Comparison of ENCODE assay signal across 31 mouse cellular contexts in genomic region chr6:99360581-99360980, GRCm38 (mm10).
A peak's percentile ranks its signal among the peaks of the same experiment; 100 is the strongest.
DNase-seq lines count a peak whose midpoint lies in the region; ATAC-seq and TF ChIP-seq lines count a peak whose summit lies in the region.
"Had no signal": no experiment of that assay in that cellular context is flagged by ENCODE, and none has a peak within 500 bp of the region (broad histone marks: within the 10 kb centered on the region; RNA-seq: fewer than 3 reads in every experiment).

No protein-coding gene starts in this region.

- no peak overlapping the region for H3K4me2 ChIP-seq in heart, embryonic 12.5 days
- no peak overlapping the region for H3K4me2 ChIP-seq in heart, postnatal 0 days (ENCODE audit: low read depth, low read length)
- H3K4me2 ChIP-seq in liver, postnatal 0 days (ENCODE audit: low read depth, low read length), result no peak overlapping the region
- no peak overlapping the region for H3K4me2 ChIP-seq in stomach, postnatal 0 days (replicated peaks; ENCODE audit: low read depth)
- H3K4me2 ChIP-seq: embryonic facial prominence, embryonic 12.5 days; hindbrain, embryonic 15.5 days; midbrain, embryonic 15.5 days; neural tube, embryonic 15.5 days; stomach, embryonic 15.5 days had no signal

- H3K36me3 ChIP-seq in heart, embryonic 12.5 days, result no peaks in the 10 kb centered on the region
- no peaks in the 10 kb centered on the region for H3K36me3 ChIP-seq in heart, postnatal 0 days (replicated peaks; ENCODE audit: control insufficient read depth, insufficient read depth, low read length)
- no peaks in the 10 kb centered on the region for H3K36me3 ChIP-seq in liver, postnatal 0 days (replicated peaks; ENCODE audit: insufficient read depth, low read length)
- no peaks in the 10 kb centered on the region for H3K36me3 ChIP-seq in stomach, postnatal 0 days (ENCODE audit: control insufficient read depth, insufficient read depth, low read length)
- H3K36me3 ChIP-seq: embryonic facial prominence, embryonic 12.5 days; hindbrain, embryonic 10.5 days; hindbrain, embryonic 15.5 days; midbrain, embryonic 10.5 days; midbrain, embryonic 15.5 days; neural tube, embryonic 15.5 days; stomach, embryonic 15.5 days had no signal

- WGBS in heart, embryonic 12.5 days, result 68% methylated on average over 4 of the region's 4 CpGs
- WGBS in heart, postnatal 0 days, result 61% methylated on average over 4 of the region's 4 CpGs
- WGBS in liver, postnatal 0 days (ENCODE audit: insufficient replicate concordance), result 74% methylated on average over 4 of the region's 4 CpGs
- WGBS in stomach, postnatal 0 days, result 78% methylated on average over 4 of the region's 4 CpGs

- no peak for TF ChIP-seq EP300 in heart, postnatal 0 days (IDR thresholded peaks at IDR 0.05; ENCODE audit: low read depth)
- TF ChIP-seq EP300 in liver, postnatal 0 days (IDR thresholded peaks at IDR 0.05; ENCODE audit: low read depth), result no peak
- TF ChIP-seq EP300 in stomach, postnatal 0 days (optimal IDR thresholded peaks at IDR 0.05), result no peak

- peak overlapping the region; percentile 41; the same call in 1 of the 2 replicates for H3K27ac ChIP-seq in heart, embryonic 12.5 days (ENCODE audit: poor library complexity, severe bottlenecking)
- H3K27ac ChIP-seq in heart, postnatal 0 days (ENCODE audit: low read depth), result peak overlapping the region; percentile 70; the same call in 1 of the 2 replicates
- peak overlapping the region; percentile 45; the same call in 1 of the 2 replicates for H3K27ac ChIP-seq in liver, postnatal 0 days (ENCODE audit: low read depth)
- peak overlapping the region; percentile 30; the same call in 1 of the 2 replicates for H3K27ac ChIP-seq in stomach, postnatal 0 days (replicated peaks)
- H3K27ac ChIP-seq: embryonic facial prominence, embryonic 12.5 days; hindbrain, embryonic 10.5 days; hindbrain, embryonic 15.5 days; liver, embryonic 14.5 days; midbrain, embryonic 10.5 days; midbrain, embryonic 15.5 days; neural tube, embryonic 15.5 days; stomach, embryonic 15.5 days had no signal

- DNase-seq in heart, postnatal 10 days, result no peak
- DNase-seq in heart, postnatal 0 days (ENCODE audit: low spot score), result no peak
- no peak for DNase-seq in heart, postnatal 36 days
- DNase-seq in liver, postnatal 0 days, result no peak
- DNase-seq in liver, result no peak
- no peak for DNase-seq in stomach, postnatal 0 days (ENCODE audit: low spot score)
- DNase-seq in left cerebral cortex, postnatal 14 days (ENCODE audit: low spot score in 2 of 2), result no peak
- DNase-seq: adrenal gland, postnatal 25 days; B cell, adult 2 months; cerebellum, adult 11-12 months; cerebellum, adult 9-11 months; embryo, embryonic 11 days; gastrocnemius, postnatal 25 days; kidney, adult 11 months; kidney, postnatal 10 days; layer of hippocampus, adult 9-11 months; lung, postnatal 14 days; retina, postnatal 1 day; right cerebral cortex, postnatal 14 days; thymus, postnatal 14 days had no signal

- peaks cover 29% of the 10 kb centered on the region for H3K4me1 ChIP-seq in heart, embryonic 12.5 days (replicated peaks)
- H3K4me1 ChIP-seq in heart, postnatal 0 days (ENCODE audit: control insufficient read depth, insufficient read depth), result peaks cover 20% of the 10 kb centered on the region
- peaks cover 16% of the 10 kb centered on the region for H3K4me1 ChIP-seq in liver, postnatal 0 days (ENCODE audit: insufficient read depth)
- peaks cover 5% of the 10 kb centered on the region; the same call in 1 of the 2 replicates for H3K4me1 ChIP-seq in stomach, postnatal 0 days (replicated peaks; ENCODE audit: control insufficient read depth, insufficient read depth)
- H3K4me1 ChIP-seq: embryonic facial prominence, embryonic 12.5 days; hindbrain, embryonic 15.5 days; midbrain, embryonic 15.5 days; neural tube, embryonic 15.5 days had no signal

- H3K27me3 ChIP-seq in heart, embryonic 12.5 days (replicated peaks), result no peaks in the 10 kb centered on the region
- no peaks in the 10 kb centered on the region for H3K27me3 ChIP-seq in heart, postnatal 0 days (ENCODE audit: control insufficient read depth, insufficient read depth, low read length)
- no peaks in the 10 kb centered on the region for H3K27me3 ChIP-seq in liver, postnatal 0 days (ENCODE audit: insufficient read depth, low read length)
- no peaks in the 10 kb centered on the region for H3K27me3 ChIP-seq in stomach, postnatal 0 days (ENCODE audit: control insufficient read depth, insufficient read depth, low read length)
- H3K27me3 ChIP-seq: embryonic facial prominence, embryonic 12.5 days; hindbrain, embryonic 15.5 days; midbrain, embryonic 15.5 days; neural tube, embryonic 15.5 days; stomach, embryonic 15.5 days had no signal

- no peak for ATAC-seq in heart, embryonic 12.5 days (ENCODE audit: insufficient number of reproducible peaks, low FRiP score)
- no peak for ATAC-seq in heart, postnatal 0 days (ENCODE audit: insufficient read depth, low read depth)
- no peak for ATAC-seq in liver, postnatal 0 days
- no peak for ATAC-seq in stomach, postnatal 0 days (ENCODE audit: low FRiP score, low TSS enrichment)
- ATAC-seq: forebrain, embryonic 14.5 days; inflammation-experienced regulatory T-cells, adult 6 months; midbrain, embryonic 15.5 days had no signal

- TF ChIP-seq CTCF in heart, postnatal 0 days (IDR thresholded peaks at IDR 0.05; ENCODE audit: low read depth), result no peak
- no peak for TF ChIP-seq CTCF in liver, postnatal 0 days (IDR thresholded peaks at IDR 0.05; ENCODE audit: low read depth)
- TF ChIP-seq CTCF in stomach, postnatal 0 days (IDR thresholded peaks at IDR 0.05; ENCODE audit: low read depth), result no peak

- H3K9ac ChIP-seq in heart, embryonic 12.5 days, result no peak overlapping the region
- H3K9ac ChIP-seq in heart, postnatal 0 days (replicated peaks; ENCODE audit: low read depth, low read length), result no peak overlapping the region
- no peak overlapping the region for H3K9ac ChIP-seq in liver, postnatal 0 days (replicated peaks)
- H3K9ac ChIP-seq in stomach, postnatal 0 days (ENCODE audit: low read length), result no peak overlapping the region
- H3K9ac ChIP-seq: embryonic facial prominence, embryonic 12.5 days; hindbrain, embryonic 15.5 days; liver, embryonic 14.5 days; midbrain, embryonic 15.5 days; neural tube, embryonic 15.5 days; stomach, embryonic 15.5 days had no signal

- intact Hi-C loops in heart, postnatal 10 days (cut with DNase I), result no loop called here
- intact Hi-C loops in heart, postnatal 36 days (cut with DNase I), result no loop called here
- intact Hi-C loops in left cerebral cortex, postnatal 14 days (cut with DNase I), result no loop called here

- no peak overlapping the region for H3K4me3 ChIP-seq in heart, embryonic 12.5 days
- no peak overlapping the region for H3K4me3 ChIP-seq in heart, postnatal 0 days (ENCODE audit: low read depth, low read length)
- H3K4me3 ChIP-seq in liver, postnatal 0 days (ENCODE audit: low read depth, low read length), result no peak overlapping the region
- no peak overlapping the region for H3K4me3 ChIP-seq in stomach, postnatal 0 days (ENCODE audit: low read depth, low read length)
- H3K4me3 ChIP-seq: embryonic facial prominence, embryonic 12.5 days; hindbrain, embryonic 10.5 days; hindbrain, embryonic 15.5 days; midbrain, embryonic 10.5 days; midbrain, embryonic 15.5 days; neural tube, embryonic 15.5 days; stomach, embryonic 15.5 days had no signal

- H3K9me3 ChIP-seq in heart, embryonic 12.5 days (replicated peaks), result no peaks in the 10 kb centered on the region
- H3K9me3 ChIP-seq in heart, postnatal 0 days (replicated peaks; ENCODE audit: control insufficient read depth, low read length), result no peaks in the 10 kb centered on the region
- H3K9me3 ChIP-seq in liver, postnatal 0 days (ENCODE audit: low read length), result no peaks in the 10 kb centered on the region
- H3K9me3 ChIP-seq in stomach, postnatal 0 days (ENCODE audit: control insufficient read depth, low read length), result no peaks in the 10 kb centered on the region
- H3K9me3 ChIP-seq: embryonic facial prominence, embryonic 12.5 days; hindbrain, embryonic 10.5 days; hindbrain, embryonic 15.5 days; midbrain, embryonic 10.5 days; midbrain, embryonic 15.5 days; neural tube, embryonic 15.5 days; stomach, embryonic 15.5 days had no signal
